Mouse (Mus musculus) mesoderm, embryonic 11.5 days (tissue): Measurements from ENCODE around the gene Slc35a3.
"Not testable (repeated sequence)": the region's sequence is repeated elsewhere in the genome, so short reads cannot be mapped to it uniquely, and the experiment has no call there.

ENCODE experiments used
- DNase-seq: peaks from one replicate; pipeline ENCODE4 v3.0.0-alpha.2; 2012; ENCODE audit warnings: low read depth, low spot score

Gene Slc35a3

DNA sequence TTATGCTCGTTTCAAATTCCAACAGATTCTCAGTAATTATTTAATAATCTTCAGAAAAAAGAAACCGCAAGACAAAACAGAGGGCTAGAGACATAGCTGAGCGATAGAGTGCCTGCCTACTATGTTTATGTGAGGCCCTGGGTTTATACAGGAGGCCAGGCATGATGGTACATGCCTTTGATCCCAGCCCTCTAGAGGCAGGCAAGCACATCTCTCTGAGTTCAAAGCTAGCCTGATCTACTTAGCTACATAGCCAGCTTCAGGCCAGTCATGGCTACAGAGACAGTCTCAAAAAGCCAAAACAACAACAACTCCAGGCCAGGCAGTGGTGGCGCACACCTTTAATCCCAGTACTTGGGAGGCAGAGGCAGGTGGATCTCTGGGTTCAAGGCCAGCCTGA is 11.0 kb downstream of the Slc35a3 start:
- no peak for DNase-seq

DNA sequence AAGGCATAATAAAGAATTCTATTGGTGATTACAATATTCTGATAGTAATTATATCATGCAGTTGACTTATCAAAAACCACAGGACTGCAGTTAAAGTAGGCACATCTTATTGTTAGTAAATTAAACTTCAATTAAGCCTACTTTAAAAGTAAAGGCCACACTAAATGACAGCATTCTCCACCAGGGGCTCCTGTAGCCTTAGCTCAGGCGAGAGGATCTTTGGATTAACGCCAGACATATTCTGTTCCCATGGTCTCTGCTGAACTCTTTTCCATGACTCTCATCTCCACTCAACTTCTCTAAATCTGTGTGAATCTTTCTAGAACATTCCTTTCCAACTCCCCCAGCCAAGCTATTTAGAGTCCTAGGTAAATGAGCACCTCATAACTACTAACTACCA is 13.8 kb downstream of the Slc35a3 start:
- DNase-seq, result no peak

DNA sequence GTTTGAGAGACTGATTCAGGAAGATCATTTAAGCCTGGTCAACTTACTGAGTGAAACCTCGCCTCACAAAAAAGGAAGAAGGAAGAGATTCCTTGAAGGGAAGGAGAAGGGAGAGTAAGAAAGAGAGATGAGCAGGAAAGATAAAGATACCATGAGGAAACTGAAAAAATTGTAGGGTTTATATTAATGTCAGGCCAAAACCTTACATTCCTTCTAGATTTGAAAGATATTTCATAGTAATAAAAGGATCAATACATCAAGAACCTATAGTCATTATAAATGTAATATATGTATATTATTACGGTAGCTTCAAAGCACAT is 17.0 kb downstream of the Slc35a3 start:
- no peak for DNase-seq

DNA sequence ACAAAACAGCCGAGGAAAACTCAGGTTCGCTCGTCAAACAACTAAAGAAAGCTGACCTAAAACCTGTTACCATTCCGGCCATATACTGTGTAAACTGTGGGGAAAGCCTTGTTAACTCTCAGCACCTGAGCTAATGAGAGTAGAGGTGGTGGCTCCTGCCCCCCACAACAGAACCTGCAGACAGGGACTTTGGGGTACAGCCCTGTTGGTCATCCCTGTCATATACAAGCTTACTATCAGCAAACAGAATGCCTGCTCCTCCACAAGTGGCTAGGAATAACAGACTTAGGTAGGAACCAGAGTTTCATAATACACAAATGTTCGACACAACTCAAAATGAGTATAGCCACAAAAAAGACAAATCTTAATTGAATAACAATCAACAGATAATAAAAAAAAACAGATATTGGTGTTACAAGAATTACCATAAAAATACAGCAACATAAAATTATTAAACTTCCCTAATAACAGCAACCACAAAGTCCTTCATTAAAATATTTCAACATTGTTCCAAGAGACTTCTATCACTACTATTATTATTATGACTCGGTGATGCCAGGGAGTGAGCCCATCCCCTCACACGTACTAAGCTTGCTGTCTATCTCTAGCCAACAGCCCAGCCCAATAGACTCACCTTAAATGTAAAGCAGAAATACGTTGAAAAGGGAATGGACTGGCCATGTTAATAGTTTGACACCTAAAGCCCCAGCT is 17.5 kb downstream of the Slc35a3 start:
- DNase-seq, result no peak

DNA sequence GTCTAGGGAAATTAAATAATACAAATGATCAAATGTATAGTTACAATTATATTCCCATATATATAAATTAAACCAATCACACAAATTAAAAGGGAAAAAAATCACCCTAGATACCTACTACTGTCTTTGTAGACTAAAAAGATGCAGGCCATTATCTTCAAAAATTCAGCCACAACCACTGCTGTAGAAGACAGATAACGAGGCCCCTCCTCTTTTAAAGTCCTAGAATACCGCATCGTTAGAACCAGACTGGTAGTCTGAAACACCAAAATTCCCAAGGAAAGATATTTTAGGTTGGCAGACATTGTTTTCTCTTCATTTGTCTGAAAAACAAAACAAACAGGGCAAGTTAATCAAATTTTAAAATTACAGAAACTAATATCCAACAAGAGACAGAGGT is 18.3 kb downstream of the Slc35a3 start:
- no peak for DNase-seq

DNA sequence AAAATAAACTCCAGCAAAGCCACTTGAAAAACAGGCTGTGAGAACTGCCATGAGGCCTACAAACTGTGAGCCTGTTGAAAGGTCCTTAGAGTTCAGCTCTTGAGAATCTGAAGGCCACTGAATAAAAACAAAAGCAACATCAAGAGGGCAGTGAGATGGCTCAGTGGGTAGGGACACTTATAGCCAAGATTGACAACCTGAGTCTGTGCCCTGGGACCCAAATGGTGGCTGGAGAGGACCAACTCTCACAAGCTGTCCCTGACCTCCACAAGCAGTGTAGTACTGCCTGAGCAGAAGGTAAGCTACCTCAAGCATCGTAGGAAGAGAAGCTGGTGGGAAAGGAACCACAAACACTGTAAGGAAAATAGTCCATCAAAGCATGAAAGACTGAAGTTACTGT is 31.5 kb downstream of the Slc35a3 start, which contains the start of gene Gm43191:
Gene Gm43191 (minus strand): TSS at position 101 of the 400 bp plus-strand sequence.
- no peak for DNase-seq

DNA sequence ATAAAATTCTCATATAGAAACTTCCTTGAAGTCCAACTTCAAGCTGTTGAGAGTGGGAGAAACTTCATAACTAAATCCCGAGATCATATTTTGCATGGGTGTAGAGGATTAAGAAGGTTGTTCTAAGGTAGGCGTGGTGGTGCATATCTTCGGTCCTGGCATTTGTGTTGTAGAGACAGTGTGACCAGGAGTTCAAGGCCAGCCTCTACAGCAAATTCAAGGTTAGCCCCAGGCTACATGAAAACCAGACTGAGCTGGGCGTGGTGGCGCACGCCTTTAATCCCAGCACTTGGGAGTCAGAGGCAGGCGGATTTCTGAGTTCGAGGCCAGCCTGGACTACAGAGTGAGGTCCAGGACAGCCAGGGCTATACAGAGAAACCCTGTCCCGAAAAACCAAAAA is 48.4 kb downstream of the Slc35a3 start:
- not testable (repeated sequence) for DNase-seq

DNA sequence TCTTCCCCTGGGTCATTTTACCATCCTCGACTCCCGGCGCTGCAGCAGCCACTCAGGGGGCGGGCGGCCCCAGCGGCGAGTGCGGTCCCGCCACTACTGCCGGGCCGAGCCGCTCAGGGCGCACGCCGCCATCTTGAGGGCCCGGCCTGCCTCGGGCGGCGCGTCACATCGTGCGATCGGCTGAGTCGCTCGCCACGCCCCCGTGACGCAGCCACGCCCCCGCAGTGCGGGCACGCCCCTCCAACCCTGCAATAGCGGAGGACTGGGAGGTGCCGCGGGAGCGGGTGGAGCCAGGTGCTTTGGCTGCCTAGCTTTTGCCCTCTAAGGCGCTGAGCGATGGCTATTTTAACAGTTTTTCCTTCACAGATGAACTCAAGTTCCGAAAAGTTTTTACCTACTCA is 50.2 kb downstream of the Slc35a3 start, which contains the start of gene Mfsd14a:
Gene Mfsd14a (minus strand): TSS at position 215 of the 401 bp plus-strand sequence.
- peak; percentile 96 for DNase-seq

DNA sequence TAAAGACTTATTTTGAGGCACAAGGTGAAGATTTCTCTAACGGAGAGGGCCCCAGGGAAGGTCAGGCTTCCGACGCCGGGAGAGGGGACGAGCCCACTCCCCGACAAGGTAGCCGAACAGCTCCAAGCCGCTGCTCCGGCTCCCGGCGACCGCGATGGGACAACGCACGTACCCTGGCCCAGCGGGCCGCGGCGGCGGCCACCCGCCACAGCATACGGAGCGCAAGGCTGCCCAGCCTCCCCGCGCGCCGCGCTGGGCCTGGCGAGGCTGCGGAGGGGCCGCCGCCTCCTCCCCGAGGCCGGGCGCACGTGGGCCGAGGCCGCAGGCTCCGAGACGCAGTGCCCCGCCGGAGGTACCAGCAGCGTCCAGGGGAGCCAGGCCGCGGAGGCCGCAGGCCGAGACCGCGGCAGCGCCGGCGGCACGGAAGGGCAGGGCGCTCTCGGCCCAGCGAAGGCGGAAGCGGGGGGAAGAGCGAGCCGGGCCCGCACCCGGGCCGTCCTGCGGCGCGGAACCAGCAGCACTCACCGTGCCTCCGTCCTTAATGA is 50.7 kb downstream of the Slc35a3 start:
- DNase-seq, result no peak

DNA sequence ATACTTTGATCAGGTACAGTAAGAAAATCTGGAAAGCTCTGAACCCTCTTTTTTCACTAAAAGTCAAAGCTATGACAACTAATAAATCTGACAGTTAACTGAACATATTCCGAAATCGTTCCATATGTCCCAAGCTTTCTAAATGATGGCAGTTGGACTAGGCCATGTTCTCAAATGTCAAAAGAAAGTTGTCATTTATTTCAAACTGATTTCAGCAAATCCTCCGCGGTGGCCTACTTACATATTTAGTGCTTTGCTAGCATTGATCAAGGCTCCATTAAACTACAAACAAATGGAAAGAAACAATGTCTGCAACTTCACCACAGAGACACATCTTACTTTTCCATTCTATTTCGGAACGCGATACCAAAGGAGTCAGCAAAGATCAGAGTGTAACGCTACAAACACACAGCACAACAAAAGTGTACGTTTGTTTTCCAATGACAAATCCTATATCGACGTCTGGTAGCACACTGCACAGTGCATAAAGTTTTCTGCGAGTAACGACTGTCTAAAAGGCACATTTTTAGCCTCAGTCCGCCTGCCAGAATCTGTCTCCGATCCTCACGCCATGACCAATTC is 51.3 kb downstream of the Slc35a3 start:
- no peak for DNase-seq

DNA sequence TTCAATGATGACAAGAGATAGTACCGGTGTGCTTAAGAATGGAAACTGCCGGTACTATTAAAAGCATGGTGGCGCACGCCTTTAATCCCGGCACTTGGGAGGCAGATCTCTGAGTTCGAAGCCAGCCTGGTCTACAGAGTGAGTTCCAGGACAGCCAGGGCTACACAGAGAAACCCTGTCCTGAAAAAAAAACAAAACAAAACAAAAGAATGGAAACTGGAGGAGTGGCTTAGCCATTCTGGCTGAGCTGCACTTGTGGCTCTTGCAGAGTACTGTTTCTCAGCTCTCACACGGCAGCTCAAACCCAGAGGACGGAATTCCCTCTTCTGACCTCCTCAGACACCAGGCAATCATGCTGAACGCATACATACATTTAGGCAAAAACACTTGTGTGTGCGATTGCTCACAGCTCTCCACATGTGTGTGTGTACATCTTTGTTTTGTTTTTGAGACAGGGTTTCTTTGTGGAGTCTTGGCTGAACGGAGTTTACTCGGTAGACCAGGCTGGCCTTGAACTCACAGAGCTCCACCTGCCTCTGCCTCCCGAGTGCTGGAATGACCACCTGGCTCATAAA is 52.7 kb downstream of the Slc35a3 start:
- no peak for DNase-seq

DNA sequence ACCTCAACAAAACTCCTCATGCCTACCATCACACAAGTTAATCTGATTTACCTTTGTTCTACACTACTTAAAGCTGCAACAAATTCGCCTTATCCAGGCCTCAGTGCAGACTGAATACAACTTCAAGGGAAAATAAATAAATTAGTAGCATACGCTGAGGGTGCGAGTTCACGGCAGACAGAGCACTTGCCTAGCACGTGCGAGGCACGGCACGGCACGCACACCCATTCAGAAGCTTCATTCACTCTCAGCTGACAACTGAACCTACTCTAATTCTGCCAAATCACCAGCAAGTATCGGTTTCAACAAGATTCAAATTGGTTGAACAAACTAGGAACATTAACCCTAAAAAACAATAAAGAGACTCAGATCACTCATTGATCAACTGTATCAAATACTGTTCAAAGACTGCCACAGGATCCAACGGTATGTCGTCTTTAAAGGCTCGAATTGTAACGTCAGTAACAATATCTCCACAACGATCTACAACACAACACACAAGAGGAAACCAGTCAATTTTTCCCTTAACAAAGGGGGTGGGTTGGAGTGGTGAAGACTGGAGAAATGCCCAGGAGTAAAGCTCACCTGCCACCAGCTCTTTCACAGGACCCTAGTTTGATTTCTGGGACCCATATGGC is 53.6 kb downstream of the Slc35a3 start:
- DNase-seq, result no peak

DNA sequence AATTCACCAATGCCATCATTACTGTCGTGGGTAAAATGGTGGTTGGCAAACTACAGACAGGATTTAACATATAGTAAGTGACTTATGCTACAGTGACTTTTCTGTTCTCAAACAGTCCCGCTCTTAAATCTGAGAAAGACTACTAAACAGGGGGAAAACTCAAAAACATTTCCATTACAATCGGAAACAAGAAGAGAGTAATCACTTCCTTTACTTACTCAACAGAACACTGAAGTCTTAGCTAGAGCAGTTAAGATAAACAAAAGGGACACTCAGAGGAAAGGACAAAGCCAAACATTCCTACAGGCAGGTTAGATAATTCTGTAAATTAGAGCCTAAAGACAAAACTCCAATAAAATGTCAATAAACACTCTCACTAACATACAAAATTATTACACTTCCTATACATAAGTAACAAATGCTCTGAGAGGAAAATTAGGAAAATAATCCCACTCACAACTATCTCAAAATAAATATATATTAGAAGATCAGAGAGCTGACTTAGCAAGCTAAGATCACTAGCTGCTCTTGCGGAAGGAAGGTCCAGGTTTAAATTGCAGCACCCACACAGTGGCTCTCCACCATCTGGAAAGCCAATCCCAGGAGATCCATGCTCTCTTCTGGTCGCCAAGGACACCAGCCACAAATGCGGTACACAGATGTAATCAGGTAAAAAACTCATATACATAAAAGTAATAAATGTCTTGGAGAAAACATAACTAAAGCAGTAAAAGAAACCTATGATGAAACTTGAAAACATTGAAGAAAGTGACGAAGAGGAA is 56.3 kb downstream of the Slc35a3 start:
- no peak for DNase-seq

DNA sequence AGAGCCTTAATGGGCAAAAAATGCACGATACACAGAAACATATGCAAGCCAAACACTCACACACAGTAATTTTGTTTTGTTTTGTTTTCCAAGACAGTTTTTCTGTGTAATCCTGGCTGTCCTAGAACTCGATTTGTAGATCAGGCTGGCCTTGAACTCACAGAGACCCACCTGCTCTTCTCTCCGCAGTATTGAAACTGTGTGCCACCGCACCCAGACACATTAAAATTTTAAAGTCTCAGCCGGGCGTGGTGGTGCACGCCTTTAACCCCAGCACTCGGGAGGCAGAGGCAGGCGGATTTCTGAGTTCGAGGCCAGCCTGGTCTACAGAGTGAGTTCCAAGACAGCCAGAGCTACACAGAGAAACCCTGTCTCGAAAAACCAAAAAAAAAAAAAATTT is 58.6 kb downstream of the Slc35a3 start:
- not testable (repeated sequence) for DNase-seq

DNA sequence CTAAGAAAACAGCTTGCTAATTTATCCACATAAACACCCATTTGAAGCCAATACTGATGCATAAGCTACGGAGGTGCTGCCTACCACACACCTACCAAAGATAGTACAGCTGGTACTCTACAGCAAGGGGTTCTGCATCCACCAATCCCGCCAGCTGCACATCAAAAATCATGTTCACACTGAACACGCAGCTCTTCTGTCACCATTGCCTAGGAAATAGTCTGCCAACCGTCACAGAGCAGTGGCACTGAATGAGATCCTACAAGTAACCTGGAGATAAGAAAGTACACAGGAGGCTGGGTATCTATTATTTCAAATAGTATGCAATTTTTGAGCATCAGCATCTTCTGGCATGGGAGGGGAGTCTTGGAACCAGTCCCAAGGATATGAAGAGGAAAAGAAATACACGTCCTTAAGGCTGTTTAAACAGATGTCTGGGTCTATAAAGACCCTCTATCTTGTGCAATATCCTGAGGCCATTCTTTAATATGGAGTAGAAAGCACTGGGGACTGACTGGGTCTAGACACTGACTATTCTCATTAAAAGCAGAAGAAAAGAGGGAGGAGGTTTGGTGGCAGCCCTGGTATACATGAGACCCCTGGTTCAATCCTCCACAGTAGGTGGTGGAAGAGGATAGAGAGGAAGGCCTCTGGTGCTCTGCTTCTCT is 59.2 kb downstream of the Slc35a3 start:
- no peak for DNase-seq

DNA sequence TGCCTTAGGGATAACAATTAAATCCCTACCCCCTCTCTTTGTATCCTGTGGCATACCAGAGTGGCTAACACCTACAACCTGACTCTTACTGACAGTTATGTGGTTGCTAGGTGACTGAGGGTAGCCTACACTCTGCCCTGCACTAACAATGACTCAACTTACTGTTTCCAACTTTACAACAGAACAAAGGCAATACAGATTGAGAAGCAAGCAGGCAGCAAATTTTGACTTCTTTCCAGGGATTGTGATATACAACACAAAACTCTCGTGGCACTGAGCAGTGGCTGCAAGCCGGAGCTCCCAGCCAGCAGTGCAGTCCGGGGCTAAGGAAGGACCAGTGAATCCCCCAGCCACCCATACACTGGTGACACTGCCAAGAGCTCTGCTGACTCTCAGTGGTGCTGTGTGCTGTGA is 60.6 kb downstream of the Slc35a3 start:
- DNase-seq, result no peak

DNA sequence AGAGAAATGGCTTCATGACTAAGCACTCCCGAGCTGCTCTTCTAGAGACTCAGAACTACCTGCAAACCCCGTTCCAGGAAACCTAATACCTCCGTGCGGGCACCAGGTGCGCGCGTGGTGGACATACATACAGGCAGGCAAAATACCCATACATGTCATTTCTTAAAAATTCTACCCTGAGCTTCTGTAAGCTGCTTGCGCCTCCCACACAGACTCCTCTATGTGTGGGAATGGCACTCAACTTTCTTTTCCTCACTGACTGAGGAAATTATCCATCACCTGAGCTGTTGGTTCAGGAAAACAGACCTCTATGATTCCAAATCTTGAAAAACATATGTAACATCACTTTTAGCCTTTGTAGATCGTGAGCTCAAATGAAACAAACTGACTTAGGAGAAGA is 61.9 kb downstream of the Slc35a3 start:
- DNase-seq, result no peak

DNA sequence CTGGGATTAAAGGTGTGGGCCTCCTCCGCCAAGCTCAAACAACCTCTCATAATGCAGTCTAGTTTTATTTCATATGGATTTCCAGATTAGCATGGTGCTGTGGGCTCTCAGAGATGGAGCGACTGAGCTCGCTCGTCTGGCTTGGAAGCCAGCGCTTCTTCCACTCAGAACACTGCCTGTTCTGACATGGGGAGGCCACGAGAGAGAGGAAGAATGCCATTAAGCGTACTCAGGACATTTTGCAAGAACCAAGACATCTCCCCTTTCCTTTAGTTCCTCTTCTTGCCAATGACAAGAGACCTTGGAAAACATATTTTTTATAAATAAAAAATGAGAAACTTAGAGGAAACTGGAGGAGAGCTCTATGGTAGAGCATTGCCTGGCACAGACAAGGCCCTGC is 63.8 kb downstream of the Slc35a3 start:
- DNase-seq, result no peak

DNA sequence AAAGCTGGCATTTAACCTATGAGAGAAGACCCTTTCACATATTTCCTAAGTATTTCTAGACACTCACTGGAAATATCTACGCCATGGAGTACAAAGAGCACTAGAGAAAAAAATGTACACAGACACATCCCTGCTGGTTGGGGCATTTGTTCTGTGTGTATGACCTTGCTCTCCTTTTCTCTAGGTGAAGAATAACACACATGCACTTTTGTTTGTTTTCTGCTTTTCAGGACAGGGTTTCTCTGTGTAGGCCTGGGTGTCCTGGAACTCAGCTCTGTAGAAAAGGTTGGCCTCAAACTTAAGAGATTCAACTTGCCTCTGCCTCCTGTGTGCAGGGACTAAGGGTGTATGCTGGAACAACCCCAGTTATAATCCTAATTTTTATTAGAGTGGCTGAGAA is 66.2 kb downstream of the Slc35a3 start:
- no peak for DNase-seq

DNA sequence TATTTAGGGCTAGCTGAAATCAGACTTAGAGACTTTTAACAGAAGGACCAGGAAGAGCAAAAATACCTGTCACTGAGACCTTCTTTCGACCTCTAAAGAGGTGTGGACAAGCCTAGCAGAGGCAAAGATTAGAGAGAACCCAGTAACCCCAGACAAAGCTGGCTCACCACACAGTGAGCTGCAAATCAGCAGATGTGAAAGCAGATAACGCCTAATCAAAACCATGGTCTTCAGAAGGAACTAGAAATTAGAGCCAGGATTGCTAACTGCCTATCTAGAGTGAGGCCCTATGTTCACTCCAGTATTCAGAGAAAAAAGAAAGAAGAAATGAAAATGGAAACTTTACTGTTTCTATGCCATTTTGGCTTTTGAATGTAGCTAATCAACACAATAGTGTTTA is 70.3 kb downstream of the Slc35a3 start:
- no peak for DNase-seq

DNA sequence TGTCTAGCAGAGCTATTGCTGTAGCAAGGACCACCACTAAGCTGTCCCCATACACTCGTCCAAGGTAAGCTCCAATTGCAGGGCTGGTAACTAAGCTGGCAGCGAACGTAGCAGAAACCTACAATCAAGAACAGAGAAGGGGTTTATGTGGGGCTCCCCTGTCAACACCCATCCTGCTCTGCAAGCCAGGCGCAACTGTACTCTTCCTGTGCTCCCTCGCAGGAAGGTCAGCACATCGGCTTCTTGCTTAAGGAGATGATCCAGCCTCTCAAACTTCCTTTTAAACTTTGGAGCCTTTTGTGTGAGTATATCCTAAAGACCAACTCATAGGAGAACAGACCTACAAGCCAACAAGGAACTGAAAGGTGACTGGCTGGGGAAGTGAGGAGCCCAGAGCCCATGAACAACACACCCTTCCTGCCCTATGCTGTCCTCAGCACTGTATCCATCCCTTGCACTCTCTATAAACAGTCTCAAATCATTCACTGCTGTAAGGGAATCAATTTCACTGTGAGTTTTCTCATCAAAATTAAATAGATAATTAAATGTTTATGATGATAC is 70.7 kb downstream of the Slc35a3 start:
- DNase-seq, result no peak
